Mouse (Mus musculus) olfactory bulb, adult 2 months (tissue): Measurements from ENCODE around the gene Col7a1. TPM values are rescaled to one million over a fixed set of nuclear protein-coding genes. Genes with fewer than 3 reads are reported as not detected.

Source experiments
- H3K27ac ChIP-seq: fragments of 200-500 bp; 2 replicates; pipeline ENCODE4 v1.5.1; 2012; ENCODE audit warnings: low read depth, low read length; ENCODE audit not compliant: insufficient read depth
- H3K4me1 ChIP-seq: fragments of 200-500 bp; 2 replicates; pipeline ENCODE4 v1.6.1; 2012; ENCODE audit warnings: low read length; ENCODE audit not compliant: control insufficient read depth, insufficient read depth
- H3K4me3 ChIP-seq: fragments of 200-500 bp; 2 replicates; pipeline ENCODE4 v1.5.1; 2012; ENCODE audit warnings: mild to moderate bottlenecking, low read depth, low read length, moderate library complexity; ENCODE audit not compliant: insufficient read depth
- CTCF ChIP-seq: fragments of 200-500 bp; IDR thresholded peaks from 2 replicates; pipeline ENCODE4 v1.5.1; 2012; ENCODE audit warnings: low read depth, mild to moderate bottlenecking, low read length, moderate library complexity; ENCODE audit not compliant: insufficient read depth
- POLR2A ChIP-seq: fragments of 200-500 bp; IDR thresholded peaks from 2 replicates; pipeline ENCODE4 v1.6.1; 2012; ENCODE audit warnings: mild to moderate bottlenecking, low read depth, low read length, moderate library complexity; ENCODE audit not compliant: insufficient read depth
- WGBS: fragments of 180-500 bp; shearing (Covaris S2); methylation state at CpG from one replicate; pipeline ENCODE4 v1.1.7; 2018; 5-methylcytosine and 5-hydroxymethylcytosine counted together
- polyA plus RNA-seq: library from polyadenylated mRNA; stranded (reverse); fragments of >200 nt; gene quantifications from 2 replicates; pipeline ENCODE4 v1.2.4, GENCODE M21; 2012; ENCODE audit warnings: low replicate concordance; ENCODE audit not compliant: missing spikeins, insufficient read depth, insufficient read length

Gene Col7a1
- polyA plus RNA-seq = not detected in 2 replicates

- Histone ChIP-seq H3K27ac (no peak within 1 kb of the TSS), H3K4me1 (peaks cover 17% of the 10 kb centered on the region; the same call in 1 of the 2 replicates), H3K4me3 (no peak within 1 kb of the TSS)
- 11% methylated on average over 15 of the region's 15 CpGs for WGBS
- TF ChIP-seq CTCF = no peak
- no peak for TF ChIP-seq POLR2A
Observed at GRCm38 (mm10) chr9:108953081-108953636, at the start of gene Col7a1. Gene Col7a1, plus strand, starts transcription at chr9:108953586.

- WGBS = 87% methylated on average over 6 of the region's 6 CpGs
- Histone ChIP-seq H3K4me3 (no peak overlapping the region), H3K4me1 (peaks cover 13% of the 10 kb centered on the region), H3K27ac (no peak overlapping the region)
- no peak for TF ChIP-seq POLR2A
- no peak for TF ChIP-seq CTCF
Observed at GRCm38 (mm10) chr9:108912308-108912707, 41.1 kb upstream of the Col7a1 start.

- no peak for TF ChIP-seq CTCF
- TF ChIP-seq POLR2A = no peak
- H3K4me3 ChIP-seq = no peak overlapping the region
- H3K27ac ChIP-seq = no peak overlapping the region
- WGBS = 93% methylated on average over 7 of the region's 7 CpGs
- peaks cover 13% of the 10 kb centered on the region for H3K4me1 ChIP-seq
Observed at GRCm38 (mm10) chr9:108913161-108913560, 40.2 kb upstream of the Col7a1 start.

- TF ChIP-seq CTCF (no peak), POLR2A (no peak)
- WGBS = 53% methylated on average over 10 of the region's 10 CpGs
- H3K27ac ChIP-seq = no peak overlapping the region
- peaks cover 13% of the 10 kb centered on the region for H3K4me1 ChIP-seq
- no peak overlapping the region for H3K4me3 ChIP-seq
Observed at GRCm38 (mm10) chr9:108913621-108914020, 39.8 kb upstream of the Col7a1 start.

- Histone ChIP-seq H3K4me1 (peaks cover 13% of the 10 kb centered on the region), H3K27ac (0 out of 2 replicates have a peak within 1 kb of the TSS, but pooled peaks have one; percentile 6), H3K4me3 (no peak within 1 kb of the TSS)
- TF ChIP-seq POLR2A (no peak), CTCF (no peak)
- WGBS = 19% methylated on average over 6 of the region's 6 CpGs
Observed at GRCm38 (mm10) chr9:108914491-108914890, 38.9 kb upstream of the Col7a1 start, which contains the start of gene Tmem89. Gene Tmem89, plus strand, starts transcription at chr9:108914619.

- WGBS = 76% methylated on average over 8 of the region's 8 CpGs
- no peak for TF ChIP-seq POLR2A
- no peak overlapping the region for H3K4me3 ChIP-seq
- H3K4me1 ChIP-seq = peaks cover 3% of the 10 kb centered on the region; the same call in 1 of the 2 replicates
- no peak overlapping the region for H3K27ac ChIP-seq
Observed at GRCm38 (mm10) chr9:108925897-108926296, 27.5 kb upstream of the Col7a1 start.

GRCm38 (mm10) chr9:108928424-108928823 is 25.0 kb upstream of the Col7a1 start:
- no peak for TF ChIP-seq CTCF
- H3K27ac ChIP-seq = no peak overlapping the region
- 88% methylated on average over 3 of the region's 3 CpGs for WGBS
- H3K4me1 ChIP-seq = peaks cover 3% of the 10 kb centered on the region; the same call in 1 of the 2 replicates
- no peak overlapping the region for H3K4me3 ChIP-seq

- 12% methylated on average over 3 of the region's 3 CpGs for WGBS
- TF ChIP-seq CTCF = no peak
- no peak for TF ChIP-seq POLR2A
- H3K27ac ChIP-seq = no peak overlapping the region
Observed at GRCm38 (mm10) chr9:108935991-108936390, 17.4 kb upstream of the Col7a1 start.

GRCm38 (mm10) chr9:108936418-108937364 is 16.7 kb upstream of the Col7a1 start, which contains the start of gene Uqcrc1:
Gene Uqcrc1, plus strand, starts transcription at chr9:108936633.
- H3K27ac ChIP-seq = peak within 1 kb of the TSS; percentile 52
- TF ChIP-seq CTCF (peak; percentile 77), POLR2A (peak; percentile 94)
- WGBS = under 1% methylated on average over 58 of the region's 58 CpGs
- H3K4me3 ChIP-seq = peak within 1 kb of the TSS; percentile 59
- peaks cover 3% of the 10 kb centered on the region; the same call in 1 of the 2 replicates for H3K4me1 ChIP-seq

More at GRCm38 (mm10) chr9:108935991-108936390, 17.4 kb upstream of the Col7a1 start:
- Histone ChIP-seq H3K4me1 (peaks cover 3% of the 10 kb centered on the region; the same call in 1 of the 2 replicates), H3K4me3 (no peak overlapping the region)
